Mouse (Mus musculus) lung, adult 2 months (tissue): Measurements from ENCODE around the gene Ppargc1a. TPM values are rescaled to one million over a fixed set of nuclear protein-coding genes. Genes with fewer than 3 reads are reported as not detected.

ENCODE experiments used
- DNase-seq: peaks from one replicate; pipeline ENCODE4 v3.0.0; 2022
- H3K4me1 ChIP-seq: fragments of 200-500 bp; 2 replicates; pipeline ENCODE4 v1.6.1; 2011; ENCODE audit warnings: low read length; ENCODE audit not compliant: control insufficient read depth, insufficient read depth
- H3K4me3 ChIP-seq: fragments of 200-500 bp; replicated peaks from 2 replicates; pipeline ENCODE3; 2011; ENCODE audit warnings: low read depth, mild to moderate bottlenecking, control low read depth, low read length; ENCODE audit errors: extremely low read depth
- CTCF ChIP-seq: fragments of 200-500 bp; IDR thresholded peaks from 2 replicates; pipeline ENCODE4 v1.5.1; 2011; ENCODE audit warnings: mild to moderate bottlenecking, low read length, control low read depth; ENCODE audit not compliant: insufficient read depth
- POLR2A ChIP-seq: fragments of 200-500 bp; IDR thresholded peaks from 2 replicates; pipeline ENCODE4 v1.6.1; 2011; ENCODE audit warnings: low read depth, mild to moderate bottlenecking, control low read depth, low read length, borderline replicate concordance; ENCODE audit errors: extremely low read depth
- WGBS: fragments of 180-500 bp; shearing (Covaris S2); methylation state at CpG from one replicate; pipeline ENCODE4 v1.1.7; 2018; 5-methylcytosine and 5-hydroxymethylcytosine counted together
- polyA plus RNA-seq: library from polyadenylated mRNA; depleted of rRNA; stranded (reverse); fragments of >200 nt; gene quantifications from 2 replicates; pipeline ENCODE4 v1.2.3, GENCODE M21; 2012

The Ppargc1a gene
- polyA plus RNA-seq, 1 experiment: 2.6 TPM

DNA sequence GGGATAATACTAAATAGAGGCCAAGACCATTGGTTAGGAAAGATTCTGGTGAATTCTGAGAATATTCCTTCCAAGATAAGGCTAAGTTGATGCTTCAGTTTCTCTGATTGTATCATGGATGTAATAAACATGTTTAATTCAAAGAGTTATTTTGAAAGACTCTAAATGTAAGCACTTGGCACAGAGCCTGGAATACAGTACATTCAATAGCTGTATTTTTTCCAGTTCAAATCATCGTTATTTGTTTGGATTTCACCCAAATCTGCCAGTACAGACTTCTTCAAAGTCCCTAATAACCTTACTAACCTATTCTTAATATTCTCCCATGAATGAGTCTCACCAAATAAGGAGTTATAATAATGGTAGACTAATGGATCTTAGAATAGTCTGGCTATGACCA is 157.5 kb downstream of the Ppargc1a start:
- no peak for TF ChIP-seq CTCF
- no peak for TF ChIP-seq POLR2A
- no peak overlapping the region for H3K4me3 ChIP-seq
- no peak for DNase-seq
- no peaks in the 10 kb centered on the region for H3K4me1 ChIP-seq
- WGBS: 38% methylated on average over 1 of the region's 1 CpGs

DNA sequence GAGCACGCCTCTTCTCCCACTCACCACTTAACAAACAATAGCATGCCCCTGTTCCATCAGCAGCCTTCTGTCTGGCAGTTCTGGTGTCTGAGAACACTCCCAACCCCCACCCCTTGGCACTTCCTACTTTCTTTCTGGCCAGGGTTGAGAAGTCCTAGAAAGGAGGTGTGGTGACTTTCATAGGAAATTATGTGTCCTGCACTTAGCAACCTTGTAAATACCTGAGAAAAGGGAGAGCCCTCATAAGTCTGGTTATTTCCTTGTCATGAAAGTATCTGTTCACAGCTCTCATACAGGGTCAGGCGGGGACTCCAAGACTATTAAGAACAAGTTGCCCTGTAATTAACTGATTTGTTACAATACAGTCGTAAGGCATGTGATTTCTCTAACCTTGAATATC is 161.1 kb downstream of the Ppargc1a start:
- H3K4me3 ChIP-seq: no peak overlapping the region
- WGBS: 62% methylated on average over 3 of the region's 3 CpGs
- no peak for DNase-seq
- no peaks in the 10 kb centered on the region for H3K4me1 ChIP-seq
- no peak for TF ChIP-seq POLR2A
- TF ChIP-seq CTCF: no peak
